Mouse (Mus musculus) granulocyte monocyte progenitor cell, adult 5-6 weeks (primary cell): ENCODE data around the gene Rabep1. TPM values are rescaled to one million over a fixed set of nuclear protein-coding genes. Genes with fewer than 3 reads are reported as not detected.
"Not testable (repeated sequence)": the region's sequence is repeated elsewhere in the genome, so short reads cannot be mapped to it uniquely, and the experiment has no call there.

Source experiments
- ATAC-seq: replicated peaks from 2 replicates; pipeline ENCODE4 v1.8.0; 2016; ENCODE audit warnings: mild to moderate bottlenecking, moderate TSS enrichment, inconsistent platforms; ENCODE audit not compliant: poor library complexity, severe bottlenecking
- total RNA-seq, 2 experiments: library from RNA; stranded (forward) in 1 of 2; stranded (reverse) in 1 of 2; fragments of 200-712, 200-1000 nt in 1 of 2; fragments of >200 nt in 1 of 2; fragmentation: Nextera tagmentation in 1 of 2; gene quantifications; 2 replicates each; pipeline ENCODE4 v1.2.3; 2014 to 2017

Gene Rabep1
- total RNA-seq, 2 experiments from 2014 or later, result 22.5 to 36.9 TPM

- peak; percentile 37; the same call in 1 of the 2 replicates for ATAC-seq
Measured at GRCm38 (mm10) chr11:70828975-70829615, 15.5 kb upstream of the Rabep1 start.

GRCm38 (mm10) chr11:70831201-70831600 is 13.4 kb upstream of the Rabep1 start:
- no peak for ATAC-seq

GRCm38 (mm10) chr11:70833408-70833807 is 11.2 kb upstream of the Rabep1 start:
- ATAC-seq, result no peak

- no peak for ATAC-seq
Measured at GRCm38 (mm10) chr11:70833831-70834230, 10.7 kb upstream of the Rabep1 start.

GRCm38 (mm10) chr11:70835381-70835831 is 9.2 kb upstream of the Rabep1 start:
- ATAC-seq, result no peak

- ATAC-seq, result no peak
Measured at GRCm38 (mm10) chr11:70837031-70837430, 7.5 kb upstream of the Rabep1 start.

GRCm38 (mm10) chr11:70838610-70839009 is 6.0 kb upstream of the Rabep1 start:
- ATAC-seq, result no peak

GRCm38 (mm10) chr11:70842983-70843382 is 1.6 kb upstream of the Rabep1 start:
- ATAC-seq, result no peak

- ATAC-seq, result no peak
Measured at GRCm38 (mm10) chr11:70843701-70844551, 652 bp upstream of the Rabep1 start.

GRCm38 (mm10) chr11:70845457-70845978 is 940 bp downstream of the Rabep1 start:
- ATAC-seq, result no peak

- ATAC-seq, result no peak
Measured at GRCm38 (mm10) chr11:70846029-70846428, 1.5 kb downstream of the Rabep1 start.

- no peak for ATAC-seq
Measured at GRCm38 (mm10) chr11:70860371-70860770, 15.8 kb downstream of the Rabep1 start.

- not testable (repeated sequence) for ATAC-seq
Measured at GRCm38 (mm10) chr11:70863204-70863603, 18.6 kb downstream of the Rabep1 start.

GRCm38 (mm10) chr11:70865223-70865622 is 20.6 kb downstream of the Rabep1 start:
- no peak for ATAC-seq

- no peak for ATAC-seq
Measured at GRCm38 (mm10) chr11:70869263-70869662, 24.7 kb downstream of the Rabep1 start.

- ATAC-seq, result no peak
Measured at GRCm38 (mm10) chr11:70869811-70870210, 25.2 kb downstream of the Rabep1 start.

GRCm38 (mm10) chr11:70870407-70870806 is 25.8 kb downstream of the Rabep1 start:
- no peak for ATAC-seq

GRCm38 (mm10) chr11:70871110-70871509 is 26.5 kb downstream of the Rabep1 start:
- ATAC-seq, result no peak

GRCm38 (mm10) chr11:70871766-70872330 is 27.3 kb downstream of the Rabep1 start:
- no peak for ATAC-seq

- no peak for ATAC-seq
Measured at GRCm38 (mm10) chr11:70873846-70874613, 29.5 kb downstream of the Rabep1 start.
